Mouse (Mus musculus) frontal cortex, postnatal 36 days (tissue): ENCODE results near the gene Gstk1.

Source experiments
- DNase-seq, 2 experiments: peaks; one replicate each; pipeline ENCODE4 v3.0.0; 2022; ENCODE audit warnings: low spot score in 2 of 2

The Gstk1 gene

DNA sequence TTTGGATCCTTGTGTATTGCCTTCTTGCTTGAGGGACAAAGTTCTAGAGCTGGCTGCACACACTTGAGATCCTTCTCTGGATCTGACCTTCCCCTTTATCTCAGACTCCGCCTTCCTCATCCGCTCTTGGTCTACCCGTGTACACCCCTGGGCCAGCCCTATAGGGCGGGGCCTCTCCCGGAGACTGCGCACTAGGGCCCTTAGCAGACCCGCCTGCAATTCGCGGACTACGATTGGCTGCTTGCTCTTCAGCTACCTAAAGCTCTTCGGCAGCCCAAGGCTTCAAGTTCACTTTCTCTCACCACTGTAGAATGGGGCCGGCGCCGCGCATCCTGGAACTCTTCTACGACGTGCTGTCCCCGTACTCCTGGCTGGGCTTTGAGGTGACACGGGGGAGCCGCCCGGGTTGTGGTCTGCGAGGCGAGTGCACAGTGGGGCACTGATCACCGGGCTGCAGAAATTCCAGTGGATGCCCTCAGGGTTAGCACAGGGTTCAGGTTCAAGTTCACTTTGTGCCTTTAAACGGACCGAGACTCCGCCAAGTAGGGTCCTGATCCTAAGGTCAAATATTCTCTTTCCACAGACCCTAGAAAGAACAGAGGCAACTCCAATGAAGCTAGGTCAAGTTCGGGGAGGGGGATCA lies at the start of gene Gstk1:
TSS of gene Gstk1 (plus strand) at position 225 of the 643 bp plus-strand sequence.
- peak; percentile 47 to 65 for DNase-seq

DNA sequence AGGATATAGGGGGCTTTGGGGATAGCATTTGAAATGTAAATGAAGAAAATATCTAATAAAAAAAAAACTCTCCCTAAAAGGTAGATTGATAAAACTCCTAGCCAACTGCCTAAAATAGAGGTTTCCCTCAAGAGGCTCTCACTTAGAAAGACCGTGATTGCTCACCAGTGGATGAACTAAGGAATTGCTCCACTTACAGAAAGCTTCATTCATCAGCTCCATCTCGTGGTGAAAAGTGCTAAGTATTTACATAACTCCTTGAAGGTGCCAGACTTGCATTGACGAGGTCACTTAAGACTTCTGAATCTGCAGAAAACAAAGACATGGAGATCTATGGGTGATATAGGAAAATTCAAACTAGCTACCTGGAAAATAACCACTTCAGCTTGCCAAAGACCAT lies 48.0 kb upstream of the Gstk1 start:
- peak in 1 of 2 experiments; percentile 70 for DNase-seq

DNA sequence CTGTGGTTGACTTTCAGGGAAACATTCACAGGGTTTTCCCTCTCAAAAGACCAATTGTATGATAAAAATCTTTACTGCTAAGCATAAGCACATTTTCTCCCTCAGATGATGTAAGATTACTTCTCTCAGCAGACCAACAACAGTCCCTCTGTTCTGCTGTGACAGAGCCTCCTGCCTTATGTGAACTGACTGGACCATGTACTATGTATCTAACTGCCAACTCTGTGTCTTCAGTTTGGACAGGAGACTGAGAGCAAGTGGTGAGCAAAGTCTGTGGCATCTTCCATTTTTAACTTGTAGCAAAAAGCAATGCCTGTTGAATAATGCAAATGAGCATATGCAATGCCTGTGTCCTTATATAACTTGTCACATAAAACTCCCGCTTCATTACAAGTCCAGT lies 46.2 kb upstream of the Gstk1 start:
- DNase-seq = peak in 1 of 2 experiments; percentile 23

DNA sequence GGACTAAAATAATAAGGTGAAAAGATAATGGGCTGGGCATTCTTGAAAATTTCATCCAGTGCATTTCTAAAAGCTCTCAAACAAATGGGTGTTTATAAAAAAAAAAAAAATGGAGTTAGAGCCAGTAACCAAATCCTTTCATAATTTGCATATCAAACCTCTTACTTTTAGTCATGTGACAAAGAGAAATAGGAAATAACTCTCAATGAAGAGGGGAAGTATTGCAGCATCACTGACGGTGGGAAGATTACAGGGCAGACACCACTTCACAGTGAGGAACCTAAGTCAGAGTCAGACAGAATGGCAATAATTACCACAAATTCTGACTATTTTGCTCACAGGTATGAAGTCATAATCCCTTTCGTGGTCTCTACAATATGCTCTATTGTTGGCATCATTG lies 30.7 kb upstream of the Gstk1 start, which contains the start of gene Tas2r144:
TSS of gene Tas2r144 (plus strand) at position 301 of the 400 bp plus-strand sequence.
- no peak for DNase-seq

DNA sequence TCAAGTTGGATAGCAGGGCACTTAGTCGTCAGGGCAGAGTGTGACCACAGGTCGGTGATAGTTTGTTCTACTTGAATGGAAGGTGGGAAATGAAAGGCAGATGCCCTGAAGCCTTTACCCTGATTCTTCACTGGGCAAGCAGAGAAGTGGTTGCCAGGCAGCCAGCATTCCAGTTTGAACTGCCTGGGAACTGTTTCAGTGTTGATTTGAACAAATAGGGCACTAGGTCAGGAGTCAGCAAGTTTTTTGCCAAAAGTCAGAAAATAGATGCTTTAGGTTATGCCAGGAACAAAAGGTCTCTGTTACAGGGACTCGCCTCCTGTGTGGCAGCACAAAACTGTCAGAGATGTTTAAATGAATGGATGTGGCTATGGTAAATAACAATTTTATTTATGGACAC lies 23.4 kb upstream of the Gstk1 start:
- DNase-seq = no peak

DNA sequence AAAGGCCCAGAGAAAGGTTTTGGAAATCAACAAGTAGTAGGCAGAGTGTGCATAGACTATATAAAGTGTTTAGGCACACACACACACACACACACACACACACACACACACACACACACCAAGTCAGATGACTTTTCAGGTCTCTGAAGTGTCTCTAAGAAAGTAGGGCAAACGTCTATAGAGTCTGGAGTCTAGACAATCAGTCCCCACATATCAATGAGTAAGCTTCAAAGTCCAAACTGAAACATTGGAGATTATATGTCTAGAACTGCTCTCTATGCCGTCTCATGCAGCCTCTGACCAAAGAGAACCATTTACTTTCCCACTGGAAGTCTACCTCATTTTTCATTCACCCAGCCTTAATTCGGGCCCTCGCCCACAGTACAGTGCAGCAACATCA lies 20.7 kb upstream of the Gstk1 start:
- no peak for DNase-seq

DNA sequence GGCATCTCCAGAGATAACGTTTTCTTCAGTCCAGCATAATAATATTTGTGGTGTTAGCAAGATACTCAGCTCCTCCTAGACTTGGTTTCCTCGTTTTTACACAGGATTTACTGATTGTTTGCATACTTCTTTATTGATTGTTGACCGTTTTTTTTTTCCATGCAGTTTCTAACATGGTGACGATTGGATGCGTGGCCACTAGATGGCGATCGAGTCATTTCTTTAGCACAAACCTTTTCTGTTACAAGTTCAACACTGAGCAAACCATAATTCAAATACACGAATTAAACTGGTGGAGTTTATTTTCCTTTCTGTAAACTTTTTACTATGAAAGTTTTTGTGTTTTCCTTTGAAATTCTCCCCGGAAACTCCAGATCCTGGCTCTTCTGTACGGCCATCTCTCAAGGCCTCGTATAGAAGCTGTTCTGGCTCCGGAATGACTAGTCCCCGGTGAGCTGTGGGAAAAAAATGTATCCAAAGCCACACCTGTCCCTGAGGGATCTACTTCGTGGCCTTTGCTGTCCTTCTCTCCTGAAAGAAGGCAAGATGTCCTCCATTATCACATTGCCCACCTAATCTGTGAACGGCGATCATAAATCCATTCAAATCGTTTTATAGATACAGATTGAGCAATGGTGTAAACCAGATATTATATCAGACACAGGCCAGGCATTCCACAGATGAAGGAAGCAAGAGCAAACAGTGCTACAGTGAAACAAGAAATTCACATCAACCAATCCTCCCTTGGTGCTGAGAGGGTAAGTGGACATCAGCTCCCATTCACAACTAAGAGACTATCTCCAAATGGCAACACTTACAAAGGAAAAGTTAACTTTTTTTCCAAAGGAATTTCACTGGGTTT lies 18.3 kb upstream of the Gstk1 start:
- DNase-seq = peak; percentile 42 to 76

DNA sequence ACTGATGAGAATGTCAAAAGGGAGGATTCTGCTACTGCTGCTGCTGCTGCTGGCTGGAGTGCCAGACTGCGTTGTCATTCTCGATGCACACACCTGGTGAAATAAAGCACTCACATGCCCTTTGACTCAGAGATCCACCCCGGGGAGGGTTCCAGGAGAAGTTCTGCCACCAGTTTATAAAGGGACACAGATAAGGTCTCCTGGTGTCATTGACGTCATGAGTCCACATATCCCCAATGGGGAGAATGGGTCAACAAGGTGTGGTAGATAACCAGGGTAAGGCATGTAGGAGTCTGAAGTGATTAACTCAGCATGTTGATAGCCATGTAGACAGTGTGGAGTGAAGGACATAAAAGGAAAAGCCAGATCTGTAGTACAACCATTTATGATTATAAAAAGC lies 16.1 kb upstream of the Gstk1 start:
- DNase-seq = no peak

DNA sequence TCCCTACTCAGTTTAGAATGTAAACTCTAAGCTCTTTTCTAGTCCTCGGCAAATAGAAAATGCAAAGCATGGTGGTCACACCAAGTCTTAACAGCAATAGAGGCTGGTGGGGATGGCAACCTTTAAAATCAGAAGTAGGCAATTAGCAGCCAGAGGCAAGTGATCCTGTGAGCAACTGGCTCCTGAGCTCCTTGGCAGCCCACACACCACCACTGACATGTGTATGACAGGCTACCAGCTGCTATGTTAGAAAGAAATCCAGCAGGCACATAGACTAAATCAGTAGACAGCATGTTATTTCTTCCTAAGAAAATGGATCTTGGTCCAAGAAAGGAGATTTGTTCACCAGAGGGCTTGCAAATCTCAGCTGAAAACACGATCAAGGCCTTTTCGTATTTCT lies 14.5 kb upstream of the Gstk1 start:
- DNase-seq = peak; percentile 36 to 74

DNA sequence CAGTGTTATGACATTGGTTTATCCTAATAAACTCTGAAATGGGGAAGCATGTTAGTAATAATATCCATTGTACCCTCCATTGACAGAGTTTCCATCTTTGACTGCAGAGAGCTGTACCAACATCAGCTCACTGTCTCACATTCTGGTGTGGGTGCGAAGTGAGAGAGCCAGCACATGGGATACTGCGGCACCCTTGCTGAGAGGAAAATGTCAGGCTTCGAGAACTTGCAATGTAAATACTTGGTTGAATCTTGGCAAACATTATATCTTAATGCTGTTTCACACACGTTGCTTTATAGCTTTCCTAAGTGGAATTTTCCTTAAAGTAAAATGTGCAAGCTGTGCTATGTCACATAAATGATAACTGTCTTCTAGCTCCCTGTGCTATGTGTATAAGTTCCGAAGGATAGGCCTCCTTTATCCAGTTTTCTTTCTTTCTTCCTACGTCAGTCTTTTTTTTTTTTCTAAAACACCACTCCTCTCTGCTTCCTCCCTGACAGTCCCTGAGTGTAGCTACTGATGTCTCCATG lies 8.4 kb upstream of the Gstk1 start:
- DNase-seq = peak; percentile 36 to 69

DNA sequence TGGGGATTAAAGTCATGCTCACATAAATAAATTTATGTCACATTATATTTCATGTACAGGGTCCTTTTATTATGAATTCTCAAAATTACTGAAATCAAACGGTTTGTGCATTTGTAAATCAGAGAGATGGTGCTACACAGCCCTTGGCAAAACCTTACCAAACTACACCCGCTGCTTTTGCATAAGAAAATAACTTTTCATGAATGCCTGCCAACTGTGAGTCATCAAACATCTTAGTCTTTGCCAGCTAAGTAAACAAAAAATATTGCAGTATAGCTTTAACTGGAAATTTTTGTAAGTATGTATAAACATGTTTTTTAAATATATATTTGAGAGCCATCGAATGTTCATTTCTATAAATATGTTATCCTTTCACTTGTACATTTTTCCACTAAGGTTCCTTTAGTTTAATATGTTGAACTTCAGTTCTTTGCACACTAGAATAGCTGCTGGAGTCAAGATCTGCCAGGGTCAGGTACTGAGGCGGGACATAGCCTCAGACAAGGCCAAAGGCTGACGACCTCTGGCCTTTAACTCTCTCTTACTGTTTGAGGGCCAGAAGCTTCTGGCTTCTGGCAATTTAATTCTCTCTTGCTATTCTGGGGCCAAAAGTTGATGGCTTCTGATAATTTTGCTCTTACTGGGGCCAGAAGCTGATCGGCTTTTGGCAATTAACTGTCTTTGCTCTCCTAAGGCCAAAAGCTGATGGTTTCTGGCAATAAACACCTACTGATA lies 4.3 kb upstream of the Gstk1 start:
- DNase-seq = no peak

DNA sequence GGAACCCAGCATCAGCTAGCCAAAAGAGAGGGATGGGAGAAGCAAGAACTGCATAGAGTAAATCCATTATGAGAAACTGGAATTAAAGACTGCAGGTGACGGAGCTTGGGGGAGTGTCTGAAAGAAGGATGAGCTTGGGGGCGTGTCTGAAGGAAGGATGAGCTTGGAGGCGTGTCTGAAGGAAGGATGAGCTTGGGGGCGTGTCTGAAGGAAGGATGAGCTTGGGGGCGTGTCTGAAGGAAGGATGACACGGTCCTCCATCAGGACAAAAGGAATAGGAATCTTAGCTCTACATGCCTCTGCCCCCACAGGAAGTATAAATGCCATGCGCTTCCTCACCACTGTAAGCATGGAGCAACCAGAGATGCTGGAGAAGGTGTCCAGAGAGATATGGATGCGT lies 1.4 kb downstream of the Gstk1 start:
- no peak for DNase-seq

DNA sequence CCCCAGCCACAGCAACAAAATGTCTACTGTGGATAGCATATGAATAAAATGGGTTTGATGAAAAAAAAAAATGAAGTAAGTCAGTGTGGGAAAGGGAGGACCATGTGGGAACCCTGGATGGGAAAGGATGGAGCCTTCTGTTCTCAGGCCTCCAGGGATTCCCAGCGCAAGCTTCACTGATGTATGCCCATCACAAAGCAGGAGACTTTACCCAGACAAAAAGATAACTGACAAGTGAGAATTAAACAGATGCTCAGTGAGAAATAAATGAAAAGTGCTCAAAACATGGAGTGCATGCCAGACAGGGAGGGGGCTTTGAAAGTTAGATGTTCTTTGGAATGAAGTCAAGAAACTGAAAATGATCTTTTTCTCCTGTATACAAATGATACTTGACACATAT lies 2.2 kb downstream of the Gstk1 start:
- DNase-seq = no peak

DNA sequence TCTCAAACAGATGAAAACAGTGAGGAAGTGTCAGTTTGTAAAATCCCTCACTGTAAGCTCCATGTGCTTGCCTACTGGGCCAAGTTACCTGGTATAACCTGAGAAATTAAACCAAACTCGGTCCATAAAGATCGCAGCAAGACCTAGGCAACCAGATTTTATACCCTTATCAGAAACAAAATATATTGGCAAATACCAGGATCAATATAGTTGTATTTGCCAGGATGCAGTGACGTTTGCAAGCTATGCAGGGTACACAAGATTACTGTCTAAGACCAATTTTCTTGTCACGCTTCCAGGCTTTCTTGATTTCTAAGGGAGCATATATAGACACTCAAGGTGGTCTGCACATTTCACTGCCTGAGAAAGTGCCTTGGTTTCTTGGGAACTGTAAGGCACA lies 6.1 kb downstream of the Gstk1 start:
- no peak for DNase-seq

DNA sequence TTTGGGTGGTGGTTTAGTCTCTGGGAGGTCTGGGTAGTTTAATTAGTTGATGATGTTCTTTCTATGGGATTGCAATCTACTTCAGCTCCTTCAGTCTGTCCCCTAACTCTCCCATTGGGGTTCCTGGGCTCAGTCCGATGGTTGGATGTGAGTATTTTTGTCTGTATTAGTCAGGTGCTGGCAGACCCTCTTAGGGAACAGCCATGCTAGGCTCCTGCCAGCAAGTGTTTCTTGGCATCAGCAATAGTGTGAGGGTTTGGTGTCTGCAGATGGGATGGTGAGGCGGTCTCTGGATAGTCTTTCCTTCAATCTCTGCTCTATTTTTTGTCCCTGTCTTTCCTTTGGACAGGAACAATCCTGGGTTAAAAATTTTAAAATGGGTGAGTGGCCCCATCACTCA lies 7.4 kb downstream of the Gstk1 start:
- DNase-seq = no peak

DNA sequence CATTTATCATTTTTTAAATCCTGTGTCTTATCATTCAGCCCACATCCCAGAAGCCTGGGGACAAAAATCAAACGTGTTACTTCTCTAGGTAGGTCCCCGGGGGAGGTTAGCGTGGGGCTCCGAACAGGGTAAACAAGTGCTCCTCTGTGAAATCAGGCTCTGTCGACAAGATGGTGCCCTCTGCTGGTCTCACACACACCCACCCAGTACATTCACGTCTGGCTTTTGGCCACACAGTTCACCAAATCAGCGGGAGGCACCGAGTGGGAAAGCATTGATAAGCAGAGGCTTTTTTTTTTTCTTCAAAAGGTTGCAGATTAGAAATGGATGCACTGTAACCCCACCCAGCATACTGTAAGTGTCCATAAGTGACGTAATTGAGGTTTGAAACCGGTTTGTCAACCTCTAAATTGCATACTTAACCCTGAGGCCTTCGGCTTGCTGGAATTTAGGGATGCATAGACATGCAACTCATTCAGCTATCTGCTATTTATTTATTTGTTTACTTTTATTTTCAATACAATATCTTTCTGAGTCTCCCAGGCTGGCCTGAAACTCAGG lies 11.6 kb downstream of the Gstk1 start:
- DNase-seq = peak; percentile 44 to 51

DNA sequence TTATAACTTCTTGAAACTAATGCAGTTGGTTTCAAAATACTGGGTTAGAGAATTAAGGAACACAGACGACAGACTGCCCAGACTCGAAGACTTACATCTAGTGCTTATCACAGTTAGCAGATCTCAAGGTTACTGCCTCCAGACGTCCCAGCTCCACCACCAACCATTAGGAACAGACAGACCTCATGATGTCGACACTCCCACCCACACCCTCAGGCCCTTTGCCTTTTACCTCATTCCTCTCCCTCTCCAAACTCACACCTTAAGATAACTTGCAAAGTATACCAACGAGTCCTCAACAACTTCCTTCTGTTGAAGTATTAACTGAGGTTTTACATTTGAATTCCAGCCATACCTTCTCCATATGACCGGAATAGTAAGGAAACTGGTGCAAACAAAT lies 14.7 kb downstream of the Gstk1 start:
- no peak for DNase-seq

DNA sequence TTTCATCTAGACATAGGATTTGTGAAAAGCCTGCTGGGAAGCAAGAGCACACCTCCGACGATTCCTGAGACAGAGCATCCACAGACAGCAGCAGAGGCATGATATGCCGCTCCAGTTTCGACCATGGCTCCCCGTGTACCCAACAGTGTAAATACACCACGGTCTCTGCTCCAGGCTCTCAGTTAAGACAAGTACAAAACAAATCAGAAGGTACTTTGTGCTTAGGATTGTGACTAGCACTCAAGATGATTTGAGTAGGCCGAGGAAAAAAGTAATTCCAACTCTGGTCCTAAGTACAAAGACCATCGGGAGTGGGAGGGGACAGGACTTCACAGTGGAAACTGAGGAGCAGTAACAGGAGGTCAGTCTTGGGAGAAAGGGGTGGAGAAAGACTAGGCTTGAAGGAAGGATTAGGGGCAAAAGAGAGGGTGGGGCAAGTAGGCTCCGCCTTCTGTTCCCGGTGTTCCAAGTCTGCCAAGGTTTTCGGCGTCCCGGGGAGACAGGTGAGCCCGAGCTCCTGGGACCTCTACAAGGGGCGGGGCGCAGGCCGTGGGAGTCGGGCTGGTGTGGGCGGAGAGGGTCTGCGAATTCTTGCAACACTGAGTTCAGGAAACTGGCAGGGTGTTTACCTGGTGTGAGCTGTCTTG lies 15.9 kb downstream of the Gstk1 start, which contains the start of gene Tmem139:
TSS of gene Tmem139 (plus strand) at position 447 of the 647 bp plus-strand sequence.
- no peak for DNase-seq

DNA sequence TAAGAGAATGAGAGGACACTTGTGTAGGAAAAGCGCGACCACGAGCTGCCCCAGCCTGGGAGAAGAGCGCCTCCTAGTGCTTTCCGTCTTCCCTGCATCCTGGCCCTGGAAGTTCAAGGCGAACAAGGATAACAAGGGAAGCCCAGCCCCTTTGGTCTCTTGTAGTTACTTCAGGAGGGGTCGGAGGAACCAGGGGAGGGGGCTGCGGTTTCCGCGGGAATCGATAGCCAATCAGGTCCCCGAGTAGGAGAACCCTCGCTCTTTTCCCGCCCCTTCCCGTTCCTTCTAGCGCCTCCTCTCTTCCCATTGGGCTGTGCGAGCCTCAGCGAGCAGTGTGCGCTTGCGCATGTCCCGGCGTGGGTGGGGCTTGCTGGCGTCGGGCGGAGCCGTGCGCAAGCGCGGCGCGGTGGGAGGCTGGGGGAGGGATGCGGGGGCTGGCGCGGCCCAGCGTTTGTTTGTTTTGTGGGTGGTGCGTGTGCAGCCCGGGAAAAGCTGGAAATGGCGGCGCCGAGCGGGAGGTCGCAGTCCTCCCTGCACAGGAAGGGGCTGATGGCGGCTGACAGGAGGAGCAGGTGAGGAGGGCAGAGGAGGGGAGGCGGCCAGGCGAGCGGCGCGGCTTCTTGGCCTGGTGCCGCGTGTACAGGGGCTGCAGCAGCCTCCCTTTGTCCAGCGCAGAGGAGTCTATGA lies 19.0 kb downstream of the Gstk1 start, which contains the start of gene Casp2:
TSS of gene Casp2 (plus strand) at position 360 of the 687 bp plus-strand sequence.
- DNase-seq = peak; percentile 98
